Mouse (Mus musculus): ENCODE results near the gene Anks3.

Anks3 gene

DNA sequence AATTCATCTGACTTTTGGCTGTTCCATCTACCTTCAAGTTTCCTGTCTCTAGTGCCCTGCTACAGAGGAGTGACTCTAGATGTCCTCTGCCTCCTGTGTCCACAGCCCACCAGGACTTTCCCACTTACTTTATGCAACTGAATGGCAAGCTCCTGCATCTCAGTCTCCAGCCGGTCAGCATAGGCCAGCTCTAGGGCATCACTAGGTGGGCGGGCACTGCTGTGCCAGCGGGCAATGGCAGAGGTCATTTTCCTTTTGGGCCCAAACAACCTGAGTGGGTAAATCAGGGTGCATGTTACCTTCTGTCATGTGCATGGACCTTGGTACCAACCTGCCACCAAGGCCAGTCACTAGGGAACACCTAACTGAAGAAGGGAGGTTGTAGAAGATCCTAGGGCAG lies 20.6 kb downstream of the Anks3 start:
- ChIA-PET POLR2A (interaction anchor here in 2 of 4 experiments (1.1 to 2.9 kb wide), 5 partner anchors 10 to 191 kb away, joined by 3 to 12 read pairs (median 3); partner anchors contain the start of genes Rogdi (in 1 of the 2) and Ubald1 (in 1 of the 2)), CTCF (interaction anchor here in 1 of 4 experiments (1.5 kb wide), 1 partner anchor 29 kb away, joined by 5 read pairs; no protein-coding TSS in a partner anchor)

DNA sequence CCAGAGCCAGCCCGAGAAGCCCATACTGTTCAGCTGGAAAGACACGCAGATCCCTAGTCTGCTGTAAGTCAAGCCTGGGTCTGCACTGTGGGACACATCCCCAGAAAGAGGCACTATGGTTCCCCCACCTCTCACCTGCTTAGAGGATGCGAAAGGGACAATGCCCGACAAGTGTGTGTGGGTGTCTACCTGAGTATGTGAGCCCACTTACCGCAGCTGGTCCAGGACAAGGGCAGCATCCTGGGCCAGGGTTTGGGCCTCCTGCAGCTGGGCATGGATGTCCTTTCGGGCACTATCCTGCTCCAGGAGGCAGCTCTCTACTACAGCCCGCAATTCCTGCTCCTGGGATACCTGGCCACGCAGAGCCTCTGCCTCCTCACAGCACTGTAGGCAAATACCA lies 21.1 kb downstream of the Anks3 start:
- POLR2A ChIA-PET, result interaction anchor here in 3 of 4 experiments (1.1 to 2.9 kb wide), 7 partner anchors 10 to 191 kb away, joined by 3 to 12 read pairs (median 3); partner anchors contain the start of genes Glyr1 (in 1 of the 3), Rogdi (in 1 of the 3), Ubald1 (in 1 of the 3) and Ubn1 (in 1 of the 3)
- CTCF ChIA-PET, result interaction anchor here in 1 of 4 experiments (1.5 kb wide), 1 partner anchor 29 kb away, joined by 5 read pairs; no protein-coding TSS in a partner anchor

DNA sequence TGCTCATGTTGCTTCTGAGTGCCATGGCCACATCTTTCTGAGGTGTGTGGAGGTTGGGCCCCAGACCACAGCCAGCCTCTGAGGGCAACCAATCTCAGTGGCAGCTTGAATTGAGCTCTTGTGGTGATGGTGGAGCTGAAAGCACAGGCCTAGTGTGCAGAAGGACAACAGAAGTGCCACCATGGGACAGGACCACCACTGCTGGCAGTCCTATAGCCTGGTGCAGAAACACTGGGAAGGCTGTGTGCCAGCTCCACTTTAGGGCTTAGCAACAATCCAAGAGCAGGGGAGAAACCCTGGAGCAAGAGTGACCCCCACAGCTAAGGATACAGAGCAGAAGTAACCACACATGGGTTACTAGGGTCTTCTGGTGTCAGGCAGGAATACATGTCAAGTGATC lies 23.0 kb downstream of the Anks3 start:
- CTCF ChIA-PET, result interaction anchor here in 2 of 4 experiments (1.0 to 1.5 kb wide), 2 partner anchors 28 to 39 kb away, joined by 3 read pairs; no protein-coding TSS in a partner anchor
- POLR2A ChIA-PET, result interaction anchor here in 2 of 4 experiments (0.8 to 3.8 kb wide), 14 partner anchors 10 to 112 kb away, joined by 3 to 23 read pairs (median 4); partner anchors contain the start of genes Rogdi (in 2 of the 2), Anks3 (in 1 of the 2), Mgrn1 (in 1 of the 2) and Ubald1 (in 1 of the 2)

DNA sequence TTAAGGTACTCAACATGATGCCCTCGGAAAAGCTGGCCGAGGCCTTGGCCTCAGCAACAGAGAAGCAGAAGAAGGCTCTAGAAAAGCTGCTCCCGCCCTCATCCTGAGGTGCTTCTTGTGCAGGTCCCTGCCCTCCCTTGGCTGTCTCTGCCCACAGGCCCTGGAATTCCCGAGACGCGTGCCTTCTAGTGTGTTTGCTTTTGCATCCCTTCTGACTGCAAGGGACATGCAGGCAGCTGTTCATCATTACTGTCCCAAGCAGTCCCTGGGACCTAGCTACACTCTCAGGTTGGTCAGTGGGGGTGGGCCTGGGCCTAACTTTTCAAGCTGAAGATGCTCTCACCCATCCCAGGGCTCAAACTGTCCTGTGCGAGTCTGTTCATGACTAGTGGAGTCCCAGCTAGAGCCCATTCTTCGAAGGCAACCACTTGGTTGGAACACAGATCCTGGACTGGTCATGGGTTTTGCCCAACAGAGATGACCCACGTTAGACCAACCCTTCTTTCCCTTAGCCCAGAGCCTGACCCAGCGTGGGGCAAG lies 23.6 kb downstream of the Anks3 start:
- ChIA-PET POLR2A (interaction anchor here in 2 of 4 experiments (0.8 to 3.8 kb wide), 13 partner anchors 13 to 113 kb away, joined by 3 to 23 read pairs (median 4); partner anchors contain the start of genes Rogdi (in 2 of the 2), Anks3 (in 1 of the 2), Mgrn1 (in 1 of the 2) and Ubald1 (in 1 of the 2)), CTCF (interaction anchor here in 3 of 4 experiments (0.6 to 1.5 kb wide), 3 partner anchors 27 to 88 kb away, joined by 3 read pairs; no protein-coding TSS in a partner anchor)

DNA sequence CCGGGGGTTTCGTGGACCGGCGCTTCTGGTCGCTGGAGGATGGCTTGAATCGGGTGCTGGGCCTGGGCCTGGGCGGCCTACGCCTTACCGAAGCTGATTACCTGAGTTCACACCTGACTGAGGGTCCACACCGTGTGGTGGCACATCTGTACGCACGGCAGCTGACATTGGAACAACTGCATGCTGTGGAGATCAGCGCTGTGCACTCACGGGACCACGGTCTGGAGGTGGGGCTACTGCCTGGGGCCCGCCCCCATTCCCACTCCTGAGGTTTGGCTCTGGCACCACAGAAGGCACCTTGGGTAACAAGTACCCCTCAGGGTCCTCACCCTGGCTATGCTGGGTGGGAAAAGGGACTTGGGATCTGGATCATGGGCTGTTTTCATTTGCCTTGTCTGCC lies 24.6 kb downstream of the Anks3 start:
- POLR2A ChIA-PET, result interaction anchor here (0.5 to 3.8 kb wide), 53 partner anchors 9 to 381 kb away, joined by 3 to 24 read pairs (median 5); partner anchors contain the start of genes Ubald1 (in 3 of the 4), Ubn1 (in 3 of the 4), Anks3 (in 2 of the 4) and Mgrn1 (in 2 of the 4)
- CTCF ChIA-PET, result interaction anchor here in 2 of 4 experiments (0.6 to 1.4 kb wide), 5 partner anchors 25 to 671 kb away, joined by 3 to 9 read pairs (median 4); no protein-coding TSS in a partner anchor

DNA sequence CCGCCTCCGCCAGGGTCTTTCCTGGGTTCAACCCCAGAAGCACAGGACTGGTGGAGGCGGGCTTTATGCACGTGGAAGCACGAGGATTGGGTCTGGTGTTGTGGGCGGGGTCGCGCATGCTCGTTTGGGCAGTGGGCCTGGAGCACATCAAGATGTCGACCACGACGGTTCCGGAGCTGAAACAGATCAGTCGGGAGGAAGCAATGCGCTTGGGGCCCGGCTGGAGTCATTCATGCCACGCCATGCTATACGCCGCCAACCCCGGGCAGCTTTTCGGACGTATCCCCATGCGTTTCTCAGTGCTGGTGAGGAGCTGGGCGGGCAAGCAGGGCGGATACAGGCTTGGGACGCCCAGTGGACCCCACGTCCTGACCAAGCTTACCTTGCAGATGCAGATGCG lies 25.0 kb downstream of the Anks3 start:
- POLR2A ChIA-PET, result interaction anchor here (0.5 to 3.8 kb wide), 62 partner anchors 8 to 381 kb away, joined by 3 to 24 read pairs (median 4); partner anchors contain the start of genes Ubald1 (in 3 of the 4), Ubn1 (in 3 of the 4), Anks3 (in 2 of the 4) and Mgrn1 (in 2 of the 4)
- CTCF ChIA-PET, result interaction anchor here in 2 of 4 experiments (0.6 to 1.4 kb wide), 6 partner anchors 25 to 671 kb away, joined by 3 to 9 read pairs (median 4); no protein-coding TSS in a partner anchor

DNA sequence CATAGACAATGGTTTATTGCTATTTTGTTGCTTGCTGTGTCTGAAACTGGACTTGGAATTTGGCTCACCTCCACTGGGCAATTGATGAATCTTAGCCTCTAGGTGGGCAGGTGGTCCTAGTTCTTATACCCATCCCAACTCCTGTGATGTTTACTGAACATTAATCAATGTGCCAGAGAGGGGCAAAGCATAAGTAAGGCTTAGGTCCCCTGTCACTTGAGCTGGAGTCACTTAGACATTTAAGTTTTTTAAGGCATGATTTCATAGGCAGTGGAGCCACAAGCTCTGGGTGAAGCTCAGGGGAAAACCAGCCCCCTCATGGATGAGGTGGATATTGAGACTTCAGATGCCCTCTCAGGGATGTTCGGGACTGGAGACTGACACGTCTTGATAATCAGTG lies 25.5 kb downstream of the Anks3 start, which contains the start of gene Nudt16l1:
TSS of gene Nudt16l1 (plus strand) at position 301 of the 400 bp plus-strand sequence.
- POLR2A ChIA-PET, result interaction anchor here (0.7 to 3.8 kb wide), 53 partner anchors 8 to 380 kb away, joined by 3 to 24 read pairs (median 4); partner anchors contain the start of genes Ubald1 (in 3 of the 4), Anks3 (in 2 of the 4), Mgrn1 (in 2 of the 4) and Rogdi (in 2 of the 4)
- CTCF ChIA-PET, result interaction anchor here in 1 of 4 experiments (0.6 to 1.4 kb wide), 3 partner anchors 25 to 670 kb away, joined by 3 to 9 read pairs (median 3); no protein-coding TSS in a partner anchor

DNA sequence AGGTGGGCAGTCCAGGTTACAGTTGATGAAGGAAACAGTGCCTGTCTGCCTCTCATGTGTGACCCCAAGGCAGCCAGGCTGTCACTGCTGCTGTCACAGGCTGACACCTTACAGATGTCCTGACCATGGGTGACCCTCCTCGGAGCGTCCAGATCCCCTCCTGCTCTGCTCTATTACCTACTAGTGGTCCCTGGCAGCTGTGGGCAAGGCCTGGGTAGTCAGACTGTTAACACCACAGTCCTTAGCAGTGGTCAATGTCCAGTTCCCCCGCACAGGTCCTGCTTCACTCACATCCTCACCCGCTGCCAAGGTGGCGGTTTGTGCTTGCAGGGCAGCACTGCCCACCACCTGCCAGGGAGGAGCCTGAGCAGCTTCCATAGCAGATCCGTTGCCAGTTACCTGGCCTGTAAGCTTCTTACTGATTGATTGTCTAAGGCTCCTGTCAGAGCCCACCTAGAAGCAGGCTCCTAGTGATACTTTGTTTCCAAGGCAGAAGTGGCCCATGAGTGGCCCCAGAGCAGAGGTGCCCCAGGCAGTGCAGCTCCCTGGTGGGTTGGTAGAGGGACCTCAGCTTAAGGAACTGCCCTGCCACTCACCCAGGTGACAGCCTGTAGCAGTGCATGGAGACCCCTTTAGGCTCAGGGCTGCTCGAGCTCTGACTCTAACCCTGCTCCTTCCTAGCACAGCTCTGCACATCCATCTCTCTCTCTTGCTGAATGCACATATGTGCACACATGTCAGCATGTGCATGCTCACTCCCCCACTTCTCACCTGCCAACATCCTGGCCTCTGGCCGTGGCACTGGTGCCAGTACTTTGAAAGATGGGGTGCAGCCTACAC lies 26.4 kb downstream of the Anks3 start:
- POLR2A ChIA-PET, result interaction anchor here in 3 of 4 experiments (1.2 to 3.1 kb wide), 8 partner anchors 8 to 57 kb away, joined by 4 to 24 read pairs (median 8); partner anchors contain the start of gene Ubald1 (in 2 of the 3)
- CTCF ChIA-PET, result interaction anchor here in 1 of 4 experiments (0.5 kb wide), 1 partner anchor 63 kb away, joined by 3 read pairs; no protein-coding TSS in a partner anchor

DNA sequence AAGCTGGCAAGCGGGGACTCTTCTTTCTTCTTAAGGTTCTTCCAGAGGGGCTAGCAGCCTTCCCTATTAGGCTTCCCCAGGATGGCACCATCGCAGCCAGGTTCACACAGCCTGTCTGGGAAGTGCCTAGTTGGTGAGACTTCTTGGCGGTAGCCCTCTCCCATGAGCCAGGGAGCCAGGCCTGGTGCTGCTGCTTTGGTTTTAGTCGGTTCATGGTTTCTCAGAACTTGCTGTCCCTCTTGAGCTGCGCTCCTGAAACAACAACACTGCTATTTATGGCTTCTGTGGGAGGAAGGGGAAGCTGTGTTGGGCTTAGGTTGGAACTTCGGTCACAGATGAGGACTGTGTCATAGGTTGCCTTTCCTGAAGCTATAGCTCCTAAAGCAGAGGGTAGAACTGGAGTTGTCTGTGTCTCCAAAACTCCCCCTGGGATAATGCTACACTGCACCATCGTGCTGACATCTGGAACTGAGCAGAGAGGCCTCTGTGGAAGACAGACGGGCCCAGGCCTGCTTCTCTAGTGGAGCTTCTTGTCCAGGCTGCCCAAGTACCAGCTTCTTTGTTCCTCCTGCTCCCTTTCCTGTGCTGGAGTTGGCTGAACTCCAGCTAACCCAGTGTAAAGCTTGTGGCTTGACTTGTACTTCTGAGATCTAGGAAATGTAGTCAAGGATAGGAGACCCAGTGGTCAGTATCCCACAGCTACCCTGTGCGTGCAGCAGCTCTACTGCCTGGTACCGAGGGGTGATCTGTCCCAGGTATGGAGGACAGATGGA lies 27.9 kb downstream of the Anks3 start:
- POLR2A ChIA-PET, result interaction anchor here in 3 of 4 experiments (0.5 to 3.1 kb wide), 23 partner anchors 9 to 311 kb away, joined by 3 to 13 read pairs (median 3); partner anchors contain the start of genes Ubald1 (in 2 of the 3) and Pam16 (in 1 of the 3)
- CTCF ChIA-PET, result interaction anchor here in 3 of 4 experiments (1.0 to 1.3 kb wide), 4 partner anchors 20 to 23 kb away, joined by 3 to 7 read pairs (median 4); no protein-coding TSS in a partner anchor

DNA sequence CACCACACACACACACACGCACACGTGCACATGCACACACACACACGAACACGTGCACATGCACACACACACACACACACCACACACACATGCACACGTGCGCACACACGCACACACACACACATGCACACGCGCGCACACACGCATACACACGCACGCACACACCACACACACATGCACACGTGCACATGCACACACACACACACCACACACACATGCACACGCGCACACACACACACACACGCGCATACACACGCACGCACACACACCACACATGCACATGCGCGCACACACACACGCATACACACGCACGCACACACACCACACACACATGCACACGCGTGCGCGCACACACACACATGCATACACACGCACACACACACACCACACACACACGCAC lies 28.6 kb downstream of the Anks3 start:
- POLR2A ChIA-PET, result interaction anchor here in 3 of 4 experiments (0.6 to 3.1 kb wide), 15 partner anchors 8 to 55 kb away, joined by 3 to 13 read pairs (median 4); partner anchors contain the start of gene Ubald1 (in 2 of the 3)

DNA sequence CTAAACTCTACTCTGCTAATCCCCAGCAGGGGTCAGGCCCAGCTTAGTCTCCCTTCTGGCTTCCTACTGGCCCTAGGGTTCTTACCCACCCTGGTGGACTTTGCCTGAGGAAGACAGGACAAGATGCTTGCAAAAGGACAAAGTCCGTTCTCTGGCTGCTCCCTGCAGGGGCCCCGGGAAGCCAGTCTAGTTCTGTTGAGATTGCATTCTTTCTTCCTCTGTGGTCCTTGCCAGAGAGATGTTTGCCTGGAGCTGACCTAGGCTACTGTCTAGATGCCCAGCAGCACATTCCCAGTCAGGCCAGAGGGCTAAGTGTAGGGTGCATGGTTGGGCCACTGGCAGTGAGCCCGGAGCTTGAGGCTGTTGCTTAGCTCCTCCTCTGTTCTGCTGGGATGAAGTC lies 31.6 kb downstream of the Anks3 start:
- ChIA-PET CTCF (interaction anchor here in 2 of 4 experiments (0.6 to 0.9 kb wide), 2 partner anchors 19 to 225 kb away, joined by 3 to 4 read pairs; no protein-coding TSS in a partner anchor), POLR2A (interaction anchor here in 2 of 4 experiments (0.7 to 1.9 kb wide), 9 partner anchors 11 to 155 kb away, joined by 3 to 5 read pairs (median 3); partner anchors contain the start of genes Rogdi (in 1 of the 2) and Ubald1 (in 1 of the 2))

More for the DNA sequence above, 28.6 kb downstream of the Anks3 start:
- CTCF ChIA-PET, result interaction anchor here in 3 of 4 experiments (1.0 to 1.3 kb wide), 4 partner anchors 20 to 22 kb away, joined by 3 to 7 read pairs (median 4); no protein-coding TSS in a partner anchor

DNA sequence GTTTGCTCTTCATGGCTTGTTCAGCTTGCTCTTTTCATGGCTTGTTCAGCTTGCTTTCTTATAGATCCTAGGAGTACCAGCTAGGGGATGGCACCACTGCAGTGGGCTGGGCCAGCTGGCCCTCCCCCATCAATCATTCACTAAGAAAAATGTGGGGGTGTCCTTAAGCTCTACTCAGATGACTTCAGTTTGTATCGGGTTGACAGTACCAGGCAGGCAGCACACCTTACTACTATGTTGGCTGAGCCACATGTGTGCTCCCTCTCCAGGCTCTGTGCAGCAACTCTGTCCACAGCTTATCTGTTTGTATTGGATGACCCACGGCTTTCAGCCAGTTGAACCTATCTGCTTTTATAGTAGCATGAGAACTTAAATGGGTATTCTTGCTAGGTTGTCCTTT lies 35.5 kb downstream of the Anks3 start:
- ChIA-PET POLR2A (interaction anchor here (0.6 to 2.5 kb wide), 8 partner anchors 10 to 85 kb away, joined by 3 to 13 read pairs (median 5); partner anchors contain the start of genes Nudt16l1 (in 3 of the 4) and Rogdi (in 1 of the 4)), CTCF (interaction anchor here in 3 of 4 experiments (1.1 to 2.1 kb wide), 3 partner anchors 15 kb away, joined by 3 to 6 read pairs (median 5); no protein-coding TSS in a partner anchor)

DNA sequence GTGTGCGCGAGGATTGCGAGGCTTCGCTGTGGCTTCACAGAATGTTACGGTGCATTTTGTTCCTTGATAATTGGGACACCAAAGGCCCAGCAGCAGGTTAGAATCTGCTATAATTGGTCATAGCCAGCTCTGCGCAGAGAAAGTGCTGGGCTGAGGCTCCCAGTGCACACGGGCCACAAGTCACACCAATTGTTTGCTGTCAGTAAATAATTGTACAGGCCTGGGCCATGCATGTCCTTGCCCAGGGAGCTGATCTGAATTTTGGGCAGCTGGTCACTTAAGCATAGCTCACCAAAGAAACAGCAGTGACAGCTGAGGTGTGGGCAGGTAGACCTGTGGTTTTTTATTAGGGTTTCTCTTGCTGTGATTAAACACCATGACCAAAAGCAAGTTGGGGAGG lies 36.0 kb downstream of the Anks3 start:
- ChIA-PET POLR2A (interaction anchor here (0.7 to 2.5 kb wide), 9 partner anchors 8 to 86 kb away, joined by 3 to 13 read pairs (median 5); partner anchors contain the start of genes Nudt16l1 (in 3 of the 4) and Rogdi (in 1 of the 4)), CTCF (interaction anchor here in 3 of 4 experiments (0.5 to 2.1 kb wide), 4 partner anchors 9 to 15 kb away, joined by 3 to 6 read pairs (median 4); no protein-coding TSS in a partner anchor)

DNA sequence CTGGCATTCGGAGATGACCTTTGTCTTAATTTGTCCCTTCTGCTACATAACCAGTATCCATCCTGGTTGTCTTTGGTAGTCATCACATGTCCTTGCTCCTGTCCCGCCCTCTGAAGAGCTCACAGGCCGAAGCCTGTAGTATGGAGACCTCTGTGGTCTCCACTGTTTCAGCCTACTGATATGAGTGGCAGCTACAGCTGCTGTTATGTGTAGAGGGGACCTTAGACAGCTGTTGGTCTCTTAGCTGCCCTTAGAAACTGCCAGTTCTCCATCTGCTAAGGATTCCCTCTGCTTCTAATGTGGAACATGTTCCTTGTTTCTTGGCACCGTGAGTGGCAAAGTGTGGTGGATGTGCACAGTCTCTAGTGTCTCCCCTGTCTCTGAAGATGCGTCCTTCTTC lies 40.0 kb downstream of the Anks3 start:
- ChIA-PET POLR2A (interaction anchor here in 3 of 4 experiments (1.1 to 2.1 kb wide), 7 partner anchors 10 to 44 kb away, joined by 3 to 5 read pairs (median 3); partner anchors contain the start of gene Nudt16l1 (in 1 of the 3)), CTCF (interaction anchor here in 2 of 4 experiments (0.5 to 1.6 kb wide), 4 partner anchors 10 to 34 kb away, joined by 3 to 5 read pairs (median 4); no protein-coding TSS in a partner anchor)

DNA sequence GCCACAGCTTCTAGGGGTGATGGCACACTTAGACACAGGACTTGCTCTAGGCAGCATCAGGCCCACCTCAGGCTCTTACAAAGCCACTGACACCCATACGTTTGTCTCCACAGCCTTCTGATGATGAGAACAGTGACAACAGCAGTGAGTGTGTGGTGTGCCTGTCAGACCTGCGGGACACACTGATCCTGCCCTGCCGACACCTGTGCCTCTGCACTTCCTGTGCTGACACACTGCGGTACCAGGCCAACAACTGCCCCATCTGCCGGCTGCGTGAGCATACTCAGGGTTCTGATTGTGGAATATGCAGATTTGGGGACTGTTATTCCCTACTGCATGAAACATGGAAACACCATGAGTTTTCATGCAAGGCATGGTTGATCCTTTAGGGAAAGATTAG lies 41.5 kb downstream of the Anks3 start:
- CTCF ChIA-PET, result interaction anchor here in 2 of 4 experiments (0.6 to 1.5 kb wide), 3 partner anchors 9 to 14 kb away, joined by 9 to 12 read pairs (median 10); no protein-coding TSS in a partner anchor
- POLR2A ChIA-PET, result interaction anchor here in 3 of 4 experiments (0.9 to 1.8 kb wide), 5 partner anchors 11 to 42 kb away, joined by 3 to 11 read pairs (median 4); partner anchors contain the start of gene Nudt16l1 (in 2 of the 3)

DNA sequence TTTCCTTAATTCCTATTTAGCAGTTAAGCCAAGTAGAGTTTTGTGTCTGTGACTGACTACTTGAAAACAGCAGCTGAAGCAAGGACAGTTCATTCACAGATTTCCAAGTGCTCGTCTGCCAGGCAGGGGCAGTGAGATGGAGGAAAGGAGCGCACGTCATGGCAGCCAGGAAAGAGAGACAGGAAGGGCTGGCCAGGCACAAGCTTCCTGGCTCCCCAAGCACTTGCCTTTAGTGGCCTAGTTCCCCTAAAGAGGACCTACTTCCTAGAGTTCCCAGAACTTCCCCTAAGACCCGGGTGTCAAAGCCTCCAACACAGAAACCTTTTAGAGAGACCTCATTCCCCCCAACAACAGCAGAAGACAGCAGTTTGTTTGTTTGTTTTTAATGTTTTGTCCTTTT lies 43.4 kb downstream of the Anks3 start:
- POLR2A ChIA-PET, result interaction anchor here in 3 of 4 experiments (0.6 to 4.9 kb wide), 6 partner anchors 16 to 208 kb away, joined by 3 to 22 read pairs (median 4); partner anchors contain the start of gene Ubald1 (in 1 of the 3)
- CTCF ChIA-PET, result no interaction called here

Measured in embryonic stem cell, embryonic (primary cell).